Mouse (Mus musculus) midbrain, embryonic 12.5 days (tissue): ENCODE measurements around the gene Chd5. TPM values are rescaled to one million over a fixed set of nuclear protein-coding genes. Genes with fewer than 3 reads are reported as not detected.

Experiments
- ATAC-seq: fragments of 200-750 bp; cut with Nextera tagmentation; 2 replicates; pipeline ENCODE4 v1.8.0; 2017; ENCODE audit warnings: low read depth, moderate TSS enrichment, moderate library complexity; ENCODE audit not compliant: low FRiP score
- H3K27ac ChIP-seq: fragments of 300-500 bp; sonication (generic); replicated peaks from 2 replicates; pipeline ENCODE4 v1.5.1; 2016; ENCODE audit warnings: mild to moderate bottlenecking
- H3K27me3 ChIP-seq: fragments of 300-500 bp; sonication (generic); 2 replicates; pipeline ENCODE4 v1.6.1; 2016; ENCODE audit warnings: mild to moderate bottlenecking
- H3K36me3 ChIP-seq: fragments of 300-500 bp; sonication (generic); 2 replicates; pipeline ENCODE4 v1.6.1; 2016
- H3K4me1 ChIP-seq: fragments of 300-500 bp; sonication (generic); 2 replicates; pipeline ENCODE4 v1.6.1; 2016
- H3K4me2 ChIP-seq: fragments of 300-500 bp; sonication (generic); replicated peaks from 2 replicates; pipeline ENCODE4 v1.6.1; 2016; ENCODE audit warnings: mild to moderate bottlenecking, moderate library complexity
- H3K4me3 ChIP-seq: fragments of 300-500 bp; sonication (generic); 2 replicates; pipeline ENCODE4 v1.5.1; 2016; ENCODE audit warnings: mild to moderate bottlenecking
- H3K9ac ChIP-seq: fragments of 300-500 bp; sonication (generic); replicated peaks from 2 replicates; pipeline ENCODE4 v1.6.1; 2016; ENCODE audit warnings: mild to moderate bottlenecking, moderate library complexity
- H3K9me3 ChIP-seq: fragments of 300-500 bp; sonication (generic); 2 replicates; pipeline ENCODE4 v1.6.1; 2016; ENCODE audit warnings: mild to moderate bottlenecking
- WGBS: fragments of 180-500 bp; shearing (Covaris S2); methylation state at CpG from one replicate; pipeline ENCODE4 v1.1.7; 2016; 5-methylcytosine and 5-hydroxymethylcytosine counted together
- polyA plus RNA-seq: library from polyadenylated mRNA; unstranded; fragments of >200 nt; fragmentation: Nextera tagmentation; extraction: Ambion mirVana; gene quantifications from 2 replicates; pipeline ENCODE4 v1.2.1, GENCODE M21; 2016

The Chd5 gene
- polyA plus RNA-seq, 1 experiment from 2014 or later, result 3.5 TPM

DNA sequence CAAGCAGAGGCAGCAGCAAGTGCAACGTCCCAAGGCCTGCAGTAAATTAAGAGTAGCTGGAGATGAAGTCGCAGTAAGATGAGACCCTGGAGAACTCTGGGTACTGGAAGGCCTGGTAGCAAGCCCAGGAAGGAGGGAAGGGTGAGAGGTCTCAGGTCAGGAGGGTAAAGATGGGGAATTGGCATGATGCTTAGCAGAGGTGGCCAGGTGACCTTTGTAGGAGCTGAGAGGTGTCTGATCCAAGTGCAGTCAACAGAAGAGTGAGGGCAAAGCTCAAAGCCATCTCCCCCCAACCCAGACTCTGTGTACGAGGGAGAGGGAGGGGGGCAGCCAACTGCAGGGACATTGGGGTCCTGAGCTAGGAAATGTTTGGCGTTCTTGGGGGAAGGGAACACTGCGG is 17.0 kb upstream of the Chd5 start:
- 0 out of 2 replicates have a peak overlapping the region, but pooled peaks have one; percentile 22 for H3K27ac ChIP-seq
- no peak overlapping the region for H3K9ac ChIP-seq
- 51% methylated on average over 5 of the region's 5 CpGs for WGBS
- peaks cover 37% of the 10 kb centered on the region for H3K27me3 ChIP-seq
- H3K9me3 ChIP-seq, result no peaks in the 10 kb centered on the region
- H3K4me3 ChIP-seq, result no peak overlapping the region
- no peaks in the 10 kb centered on the region for H3K36me3 ChIP-seq
- H3K4me1 ChIP-seq, result peaks cover 1% of the 10 kb centered on the region
- no peak overlapping the region for H3K4me2 ChIP-seq
- ATAC-seq, result no peak

DNA sequence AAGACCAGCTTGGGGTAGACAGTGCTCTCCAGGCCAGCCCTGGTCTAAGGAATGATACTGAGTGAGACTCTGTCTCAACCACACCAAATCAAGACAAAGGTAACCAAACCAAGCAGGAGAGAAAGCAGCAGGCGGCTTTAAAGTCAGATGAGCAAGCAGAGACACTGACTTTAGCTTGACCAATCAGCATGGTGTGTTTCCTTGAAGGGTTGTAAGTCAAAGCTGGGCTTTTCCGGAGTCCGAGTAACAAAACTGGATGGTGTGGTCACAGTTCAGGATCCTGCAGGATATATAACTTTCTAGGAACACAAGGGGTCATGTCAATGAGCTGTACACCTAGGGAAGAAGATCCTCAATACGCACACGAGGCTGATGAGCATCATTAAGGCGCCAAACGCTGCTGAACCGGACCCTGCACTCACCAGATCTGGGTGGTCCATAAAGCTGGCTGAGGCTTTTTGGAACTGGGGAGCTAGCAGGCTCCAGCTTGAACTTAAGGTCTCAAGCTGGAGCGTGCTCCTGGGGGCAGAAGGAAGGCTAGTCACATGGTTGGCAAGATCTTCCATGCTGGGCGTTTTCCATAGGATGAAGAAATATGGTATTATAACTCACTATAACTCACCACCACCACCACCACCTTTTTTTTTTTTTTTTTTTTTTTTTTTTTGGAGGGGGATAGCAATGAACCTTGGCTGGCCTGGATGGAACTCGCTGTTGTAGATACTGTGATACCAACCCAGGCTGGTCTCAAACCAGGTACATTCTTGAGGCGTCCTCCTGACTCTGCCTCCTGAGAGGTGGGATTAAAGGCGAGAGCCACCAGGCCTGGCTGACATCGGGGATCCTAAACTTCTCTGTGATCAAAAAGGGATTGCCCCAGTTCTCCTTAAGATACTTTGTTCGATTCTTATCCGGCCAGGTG is 13.5 kb upstream of the Chd5 start:
- Histone ChIP-seq H3K36me3 (peaks cover 25% of the 10 kb centered on the region), H3K27ac (no peak overlapping the region)

DNA sequence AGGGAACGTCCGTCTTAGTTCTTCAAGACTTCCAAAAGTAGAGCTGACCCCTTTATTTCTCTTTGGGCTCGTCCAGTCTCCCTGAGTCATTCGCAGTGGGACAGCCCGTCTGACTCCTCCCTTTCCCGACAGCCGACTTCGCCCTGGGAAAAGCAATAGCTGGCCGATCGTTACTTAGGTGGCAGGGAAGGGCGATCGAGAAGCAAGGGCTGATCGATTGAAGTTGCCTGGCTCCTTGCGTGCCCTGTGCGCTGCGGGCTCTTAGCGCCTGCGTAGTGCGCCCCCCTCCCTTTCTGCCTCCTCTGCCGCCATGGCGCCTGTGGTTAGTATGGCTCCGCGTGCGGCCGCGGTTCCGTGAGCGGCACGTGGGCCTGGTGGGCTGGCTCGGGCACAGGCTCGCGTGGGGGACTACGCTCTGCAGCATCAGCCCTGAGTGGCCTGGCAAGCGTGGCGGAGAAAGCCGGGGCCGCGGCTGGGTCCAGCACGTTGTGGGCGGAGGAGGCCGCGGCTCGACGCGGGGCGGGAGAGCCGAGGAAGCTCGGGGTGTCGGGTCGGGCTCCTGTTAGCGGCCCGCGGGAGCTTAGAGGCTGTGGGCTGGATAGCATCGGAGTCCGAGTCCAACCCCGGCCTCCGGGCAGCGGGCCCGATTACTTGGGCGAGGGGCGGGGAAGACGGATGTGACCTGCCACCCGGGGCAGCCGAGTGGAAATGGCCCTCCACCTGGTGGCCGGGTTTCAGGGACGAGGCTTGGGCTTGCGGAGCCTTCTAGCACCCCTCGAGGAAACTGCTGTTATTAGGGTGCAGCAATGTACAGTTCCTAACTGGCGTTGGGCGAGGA is 12.7 kb upstream of the Chd5 start, which contains the start of gene Rpl22:
Gene Rpl22, plus strand, starts transcription at position 169 of the 838 bp plus-strand sequence.
- Histone ChIP-seq H3K4me1 (peaks cover 18% of the 10 kb centered on the region), H3K27ac (peak within 1 kb of the TSS; percentile 40; the same call in 1 of the 2 replicates), H3K9me3 (no peaks in the 10 kb centered on the region), H3K4me3 (peak within 1 kb of the TSS; percentile 99), H3K4me2 (peak within 1 kb of the TSS; percentile 90), H3K27me3 (peaks cover 10% of the 10 kb centered on the region), H3K9ac (peak within 1 kb of the TSS; percentile 92), H3K36me3 (peaks cover 34% of the 10 kb centered on the region)
- under 1% methylated on average over 69 of the region's 70 CpGs for WGBS
- ATAC-seq, result peak; percentile 94

More for the DNA sequence above, 13.5 kb upstream of the Chd5 start:
- Histone ChIP-seq H3K9ac (no peak overlapping the region), H3K27me3 (peaks cover 10% of the 10 kb centered on the region), H3K4me3 (peak overlapping the region; percentile 99), H3K4me1 (peaks cover 18% of the 10 kb centered on the region), H3K9me3 (no peaks in the 10 kb centered on the region), H3K4me2 (peak overlapping the region; percentile 31; the same call in 1 of the 2 replicates)
- WGBS, result 55% methylated on average over 16 of the region's 16 CpGs
- ATAC-seq, result peak; percentile 31

DNA sequence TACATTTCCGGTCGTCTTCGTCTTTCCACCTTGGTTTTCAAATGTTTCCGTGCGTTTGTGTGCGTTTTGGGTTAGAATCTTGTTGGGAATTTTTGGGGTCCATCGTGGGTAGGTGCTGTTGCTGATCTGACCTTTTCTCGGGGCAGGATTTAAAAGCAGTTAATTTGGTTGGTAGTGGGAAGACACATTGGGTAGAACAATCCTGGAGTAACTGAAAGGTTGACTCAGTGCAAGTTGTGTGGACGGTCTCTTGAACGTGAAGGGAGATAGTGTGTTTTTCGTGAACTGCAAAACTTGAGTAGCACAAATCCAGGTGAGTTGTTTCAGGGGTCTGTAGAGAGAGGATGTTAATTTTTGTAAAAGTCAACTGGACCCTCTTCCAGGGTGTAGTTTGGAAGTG is 11.9 kb upstream of the Chd5 start:
- no peak for ATAC-seq
- Histone ChIP-seq H3K9me3 (no peaks in the 10 kb centered on the region), H3K4me2 (peak overlapping the region; percentile 90), H3K4me3 (peak overlapping the region; percentile 99), H3K36me3 (peaks cover 41% of the 10 kb centered on the region), H3K27me3 (peaks cover 7% of the 10 kb centered on the region), H3K9ac (peak overlapping the region; percentile 92), H3K4me1 (peaks cover 18% of the 10 kb centered on the region), H3K27ac (no peak overlapping the region)
- 2% methylated on average over 11 of the region's 11 CpGs for WGBS

GRCm38 (mm10) chr4:152328691-152329090 is 9.8 kb upstream of the Chd5 start:
- 78% methylated on average over 6 of the region's 6 CpGs for WGBS
- Histone ChIP-seq H3K36me3 (peaks cover 63% of the 10 kb centered on the region), H3K4me1 (peaks cover 21% of the 10 kb centered on the region), H3K4me3 (no peak overlapping the region), H3K27ac (no peak overlapping the region), H3K9ac (no peak overlapping the region), H3K27me3 (no peaks in the 10 kb centered on the region), H3K9me3 (no peaks in the 10 kb centered on the region), H3K4me2 (no peak overlapping the region)
- no peak for ATAC-seq

DNA sequence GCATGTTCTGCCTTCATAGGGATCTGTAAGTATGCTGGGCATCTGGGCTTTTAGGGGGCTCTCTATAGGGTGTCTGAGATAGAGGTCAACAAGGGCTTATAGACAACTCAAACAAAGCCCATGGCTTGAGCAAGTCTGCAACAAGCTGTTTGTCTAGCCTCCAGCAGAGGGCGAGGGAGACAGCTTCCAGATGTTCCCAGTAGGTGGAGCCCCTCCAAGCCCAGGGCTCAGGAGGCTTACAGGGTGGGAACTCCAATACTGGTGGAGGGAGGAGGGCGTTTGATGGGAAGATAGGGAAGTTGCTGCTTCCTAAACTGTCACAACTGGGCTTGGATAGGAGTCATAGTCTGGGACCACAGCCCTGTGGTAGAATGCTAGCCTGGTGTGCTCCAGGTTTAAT is 5.5 kb upstream of the Chd5 start:
- H3K27me3 ChIP-seq, result peaks cover 16% of the 10 kb centered on the region
- no peaks in the 10 kb centered on the region for H3K9me3 ChIP-seq
- no peak overlapping the region for H3K27ac ChIP-seq
- WGBS, result 41% methylated on average over 2 of the region's 2 CpGs
- H3K4me2 ChIP-seq, result no peak overlapping the region
- peaks cover 81% of the 10 kb centered on the region for H3K36me3 ChIP-seq
- H3K4me1 ChIP-seq, result peaks cover 5% of the 10 kb centered on the region; the same call in 1 of the 2 replicates
- H3K4me3 ChIP-seq, result no peak overlapping the region
- no peak overlapping the region for H3K9ac ChIP-seq
- peak; percentile 57; the same call in 1 of the 2 replicates for ATAC-seq

- 95% methylated on average over 12 of the region's 12 CpGs for WGBS
- ATAC-seq, result no peak
- no peak overlapping the region for H3K9ac ChIP-seq
- no peaks in the 10 kb centered on the region for H3K9me3 ChIP-seq
- peaks cover 22% of the 10 kb centered on the region for H3K27me3 ChIP-seq
- no peak overlapping the region for H3K4me3 ChIP-seq
- no peak overlapping the region for H3K4me2 ChIP-seq
- H3K27ac ChIP-seq, result no peak overlapping the region
- H3K4me1 ChIP-seq, result peaks cover 9% of the 10 kb centered on the region
- peaks cover 74% of the 10 kb centered on the region for H3K36me3 ChIP-seq
These were observed 4.9 kb upstream of the Chd5 start for GRCm38 (mm10) chr4:152333587-152333986.

DNA sequence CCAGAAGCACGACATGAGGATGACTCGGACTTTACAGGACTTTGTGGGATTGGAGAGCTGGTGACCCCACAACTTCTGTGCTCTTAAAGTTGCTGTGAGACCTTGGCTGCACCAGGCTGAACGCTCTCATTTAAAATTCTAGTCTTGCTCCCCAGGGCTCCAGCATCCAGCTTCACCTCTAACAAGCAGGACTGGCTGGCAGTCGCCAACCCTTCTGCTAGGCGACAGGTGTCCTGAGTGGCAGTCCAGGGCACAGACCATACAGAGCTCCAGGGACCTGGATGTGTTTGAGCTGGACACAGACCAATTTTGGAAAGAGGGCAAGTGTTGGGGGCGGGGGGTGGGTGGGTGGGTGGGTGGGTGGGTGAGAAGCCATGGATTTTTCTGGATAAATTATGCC is 679 bp upstream of the Chd5 start:
- Histone ChIP-seq H3K4me1 (peaks cover 30% of the 10 kb centered on the region), H3K4me2 (no peak overlapping the region), H3K36me3 (peaks cover 33% of the 10 kb centered on the region), H3K4me3 (no peak overlapping the region), H3K9ac (no peak overlapping the region), H3K27me3 (peaks cover 63% of the 10 kb centered on the region), H3K9me3 (no peaks in the 10 kb centered on the region), H3K27ac (no peak overlapping the region)
- ATAC-seq, result no peak
- 19% methylated on average over 5 of the region's 6 CpGs for WGBS

DNA sequence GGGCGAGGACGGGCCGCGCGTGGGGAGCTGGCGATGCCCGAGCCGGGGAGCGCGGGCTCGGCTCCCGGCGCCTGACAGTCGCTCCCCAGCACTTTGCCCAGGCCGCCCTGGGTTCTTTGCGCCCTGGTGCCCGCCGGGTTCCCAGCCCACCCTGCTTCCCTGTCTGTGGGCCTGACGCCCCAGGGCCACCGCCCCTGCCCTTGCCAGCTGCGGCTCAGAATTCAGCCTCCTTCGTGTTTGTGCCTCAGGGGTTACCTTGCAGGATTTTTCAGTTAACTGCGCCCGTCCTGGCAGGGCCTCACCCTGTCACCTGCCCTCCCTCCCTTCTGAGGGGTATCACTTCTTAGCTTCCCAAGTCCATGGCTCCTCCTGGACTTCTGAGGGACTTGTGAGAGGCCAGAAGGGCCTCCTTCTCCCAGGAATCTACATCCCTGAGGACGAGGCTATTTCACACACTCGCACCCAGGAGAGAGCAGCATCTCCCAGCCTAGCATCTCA is 891 bp downstream of the Chd5 start:
- Histone ChIP-seq H3K9ac (peak overlapping the region; percentile 73), H3K4me2 (peak overlapping the region; percentile 100), H3K4me1 (peaks cover 32% of the 10 kb centered on the region), H3K27me3 (peaks cover 78% of the 10 kb centered on the region), H3K4me3 (peak overlapping the region; percentile 68), H3K9me3 (no peaks in the 10 kb centered on the region), H3K27ac (no peak overlapping the region), H3K36me3 (peaks cover 17% of the 10 kb centered on the region)
- 2% methylated on average over 23 of the region's 26 CpGs for WGBS
- ATAC-seq, result no peak

DNA sequence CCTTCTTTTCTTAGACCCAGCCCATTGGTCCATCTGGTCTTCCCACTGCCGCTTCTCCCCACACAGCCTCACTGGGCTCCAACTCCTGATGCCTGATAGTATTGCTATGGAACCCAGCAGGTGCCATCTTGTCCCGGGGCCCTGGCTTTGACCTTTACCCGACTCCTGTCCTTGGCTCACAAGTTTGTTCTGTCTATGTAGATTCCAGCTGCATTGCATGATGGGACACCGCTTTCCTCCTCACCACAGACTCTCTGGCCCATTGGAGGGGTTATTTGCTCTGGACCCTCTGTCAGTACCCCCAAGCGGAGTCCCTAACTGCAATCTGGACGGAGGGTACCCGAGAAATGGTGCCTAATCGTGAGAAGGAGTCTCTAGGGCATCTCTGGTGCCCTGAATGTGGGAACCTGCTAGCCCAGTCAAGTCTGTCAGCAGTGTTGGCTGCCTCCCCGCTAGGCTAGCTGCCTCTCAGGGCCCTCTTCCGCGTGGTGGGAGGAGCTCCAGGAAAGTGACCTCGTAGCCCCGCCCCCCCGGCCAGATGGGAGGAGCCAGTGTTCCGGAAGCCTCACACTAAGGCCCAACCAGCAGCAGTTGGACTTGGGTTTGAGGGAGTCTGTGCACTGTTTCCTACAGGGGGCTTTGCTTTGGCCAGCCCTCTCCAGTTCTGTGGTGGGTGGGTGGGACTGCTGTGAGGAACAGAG is 2.3 kb downstream of the Chd5 start:
- Histone ChIP-seq H3K4me1 (peaks cover 32% of the 10 kb centered on the region), H3K36me3 (peaks cover 3% of the 10 kb centered on the region), H3K9me3 (no peaks in the 10 kb centered on the region), H3K9ac (no peak overlapping the region), H3K4me2 (no peak overlapping the region), H3K27ac (no peak overlapping the region), H3K27me3 (peaks cover 90% of the 10 kb centered on the region), H3K4me3 (no peak overlapping the region)
- 38% methylated on average over 15 of the region's 15 CpGs for WGBS
- ATAC-seq, result no peak

DNA sequence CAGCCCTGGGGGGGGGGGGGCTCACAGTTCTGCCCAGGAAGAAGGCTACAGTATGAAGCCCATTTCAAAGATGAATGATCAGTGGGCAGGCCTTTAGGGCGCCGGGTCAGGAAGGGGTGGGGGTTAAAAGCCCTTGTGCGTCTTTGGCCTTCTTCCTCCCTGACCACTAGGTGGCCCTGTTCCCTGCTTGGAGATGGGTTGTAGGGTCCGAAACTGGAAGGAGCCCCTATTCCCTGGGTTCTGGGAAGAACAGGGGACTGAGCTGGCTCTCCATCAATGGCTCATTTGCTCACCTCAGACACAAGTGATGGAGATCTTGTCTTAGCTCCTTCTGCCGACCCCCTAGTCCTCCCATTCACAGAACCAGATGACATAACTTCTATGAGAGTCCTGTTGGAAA is 4.8 kb downstream of the Chd5 start:
- Histone ChIP-seq H3K4me1 (peaks cover 28% of the 10 kb centered on the region), H3K4me3 (no peak overlapping the region), H3K9ac (no peak overlapping the region), H3K27ac (no peak overlapping the region), H3K4me2 (no peak overlapping the region), H3K36me3 (no peaks in the 10 kb centered on the region), H3K27me3 (peaks cover 84% of the 10 kb centered on the region), H3K9me3 (no peaks in the 10 kb centered on the region)
- no peak for ATAC-seq
- 12% methylated on average over 5 of the region's 5 CpGs for WGBS
